Mouse (Mus musculus) c-Kit-negative CD71-positive TER-119-positive erythroid progenitor cells, embryonic 14.5 days (primary cell): ENCODE results near the gene Vmn1r188.
"Not testable (repeated sequence)": the region's sequence is repeated elsewhere in the genome, so short reads cannot be mapped to it uniquely, and the experiment has no call there.

ENCODE experiments used
- DNase-seq: peaks from one replicate; pipeline ENCODE4 v3.0.0-alpha.2; 2013; ENCODE audit warnings: low read depth, low spot score

Gene Vmn1r188

GRCm38 (mm10) chr13:22084140-22084539 lies at the start of gene Vmn1r188:
TSS of gene Vmn1r188 (plus strand) at chr13:22084440.
- not testable (repeated sequence) for DNase-seq

GRCm38 (mm10) chr13:22034443-22035266 lies 49.6 kb upstream of the Vmn1r188 start:
- DNase-seq, result peak; percentile 55

- DNase-seq, result peak; percentile 97
These were observed 48.7 kb upstream of the Vmn1r188 start, which contains the start of the genes Hist1h2ah and Hist1h2bk for GRCm38 (mm10) chr13:22035267-22036148. TSS of gene Hist1h2ah (minus strand) at chr13:22035568. TSS of gene Hist1h2bk (plus strand) at chr13:22035870.

GRCm38 (mm10) chr13:22036149-22036956 lies 47.9 kb upstream of the Vmn1r188 start:
- DNase-seq, result peak; percentile 61

GRCm38 (mm10) chr13:22036986-22037385 lies 47.3 kb upstream of the Vmn1r188 start:
- no peak for DNase-seq

GRCm38 (mm10) chr13:22037415-22037814 lies 46.8 kb upstream of the Vmn1r188 start:
- DNase-seq, result no peak

- no peak for DNase-seq
These were observed 44.9 kb upstream of the Vmn1r188 start for GRCm38 (mm10) chr13:22039364-22039763.

GRCm38 (mm10) chr13:22039951-22040463 lies 44.2 kb upstream of the Vmn1r188 start:
- DNase-seq, result no peak

- DNase-seq, result peak; percentile 71
These were observed 43.6 kb upstream of the Vmn1r188 start for GRCm38 (mm10) chr13:22040464-22041141.

- DNase-seq, result peak; percentile 96
These were observed 43.1 kb upstream of the Vmn1r188 start, which contains the start of gene Hist1h4i for GRCm38 (mm10) chr13:22041142-22041536. TSS of gene Hist1h4i (minus strand) at chr13:22041362.

GRCm38 (mm10) chr13:22041651-22042567 lies 42.3 kb upstream of the Vmn1r188 start:
- peak; percentile 60 for DNase-seq

GRCm38 (mm10) chr13:22042568-22043502 lies 41.4 kb upstream of the Vmn1r188 start, which contains the start of the genes Hist1h2ag and Hist1h2bj:
TSS of gene Hist1h2ag (minus strand) at chr13:22042944.
TSS of gene Hist1h2bj (plus strand) at chr13:22043214.
- DNase-seq, result peak; percentile 100

- DNase-seq, result peak; percentile 79
These were observed 40.5 kb upstream of the Vmn1r188 start for GRCm38 (mm10) chr13:22043503-22044431.

- DNase-seq, result no peak
These were observed 39.6 kb upstream of the Vmn1r188 start for GRCm38 (mm10) chr13:22044432-22045155.

- no peak for DNase-seq
These were observed 38.9 kb upstream of the Vmn1r188 start for GRCm38 (mm10) chr13:22045311-22045710.

- DNase-seq, result no peak
These were observed 35.2 kb upstream of the Vmn1r188 start for GRCm38 (mm10) chr13:22049041-22049440.
